In genomic region chr8:89872768-89873167, GRCm38 (mm10) we compare ENCODE assay signal across 23 mouse cellular contexts.
DNase-seq lines count a peak whose midpoint lies in the region; ATAC-seq lines count a peak whose summit lies in the region.
"Had no signal": no experiment of that assay in that cellular context is flagged by ENCODE, and none has a peak within 500 bp of the region (broad histone marks: within the 10 kb centered on the region; RNA-seq: fewer than 3 reads in every experiment).

No protein-coding gene starts in this region.

- WGBS in forebrain, embryonic 14.5 days, result 39% methylated on average over 5 of the region's 5 CpGs
- WGBS in forebrain, embryonic 10.5 days, result 79% methylated on average over 5 of the region's 5 CpGs

- H3K36me3 ChIP-seq in forebrain, embryonic 14.5 days (ENCODE audit: control insufficient read depth, insufficient read depth, low read length), result no peaks in the 10 kb centered on the region
- H3K36me3 ChIP-seq in forebrain, embryonic 10.5 days (replicated peaks), result no peaks in the 10 kb centered on the region
- H3K36me3 ChIP-seq: embryonic facial prominence, embryonic 13.5 days; heart, embryonic 12.5 days; limb, embryonic 13.5 days; neural tube, embryonic 12.5 days had no signal

- peaks cover 9% of the 10 kb centered on the region for H3K4me1 ChIP-seq in forebrain, embryonic 14.5 days (ENCODE audit: control insufficient read depth, insufficient read depth, low read length)
- H3K4me1 ChIP-seq in forebrain, embryonic 10.5 days, result peaks cover 5% of the 10 kb centered on the region
- H3K4me1 ChIP-seq: embryonic facial prominence, embryonic 13.5 days; heart, embryonic 12.5 days; limb, embryonic 13.5 days had no signal

- peak; percentile 26; the same call in 1 of the 2 replicates for ATAC-seq in forebrain, embryonic 14.5 days
- ATAC-seq: inflammation-experienced regulatory T-cells, adult 6 months had no signal

- H3K27ac ChIP-seq in forebrain, embryonic 14.5 days (ENCODE audit: low read depth, low read length), result no peak overlapping the region
- H3K27ac ChIP-seq in forebrain, embryonic 10.5 days, result no peak overlapping the region
- H3K27ac ChIP-seq: embryonic facial prominence, embryonic 13.5 days; gastrocnemius, adult 2 months; limb, embryonic 13.5 days; liver, embryonic 14.5 days; neural tube, embryonic 12.5 days; stomach, postnatal 0 days had no signal

- no peaks in the 10 kb centered on the region for H3K9me3 ChIP-seq in forebrain, embryonic 14.5 days (replicated peaks; ENCODE audit: control insufficient read depth, low read length)
- H3K9me3 ChIP-seq in forebrain, embryonic 10.5 days, result no peaks in the 10 kb centered on the region
- H3K9me3 ChIP-seq: embryonic facial prominence, embryonic 13.5 days; heart, embryonic 12.5 days; limb, embryonic 13.5 days; neural tube, embryonic 12.5 days had no signal

- H3K9ac ChIP-seq in forebrain, embryonic 14.5 days (ENCODE audit: low read length), result no peak overlapping the region
- H3K9ac ChIP-seq: embryonic facial prominence, embryonic 13.5 days; heart, embryonic 12.5 days; limb, embryonic 13.5 days; liver, embryonic 14.5 days; neural tube, embryonic 12.5 days had no signal

- no peak overlapping the region for H3K4me3 ChIP-seq in forebrain, embryonic 14.5 days (ENCODE audit: low read depth, low read length)
- no peak overlapping the region for H3K4me3 ChIP-seq in forebrain, embryonic 10.5 days
- H3K4me3 ChIP-seq: embryonic facial prominence, embryonic 13.5 days; gastrocnemius, adult 2 months; heart, embryonic 12.5 days; limb, embryonic 13.5 days; neural tube, embryonic 12.5 days had no signal

- DNase-seq in forebrain, embryonic 14.5 days (ENCODE audit: low spot score), result peak; percentile 64
- DNase-seq in forebrain, embryonic 10.5 days (ENCODE audit: extremely low spot score, low spot score), result no peak
- peak; percentile 13 to 20 for DNase-seq in left cerebral cortex, adult 18-20 months (ENCODE audit: low spot score in 2 of 2)
- DNase-seq in left cerebral cortex, adult 11 months (ENCODE audit: low spot score), result no peak
- peak; percentile 41 to 72 for DNase-seq in right cerebral cortex, postnatal 10 days (ENCODE audit: low spot score in 2 of 2)
- no peak for DNase-seq in right cerebral cortex, postnatal 14 days
- peak; percentile 10 for DNase-seq in right cerebral cortex, postnatal 25 days
- DNase-seq in spleen, postnatal 14 days (ENCODE audit: low spot score in 2 of 2), result no peak
- DNase-seq: adrenal gland, adult 8-10 months; cerebellum, adult 11-12 months; cerebellum, postnatal 36 days; gastrocnemius, adult 2 months; heart, postnatal 4 days; kidney, adult 9 months; kidney, postnatal 4 days; thymus, postnatal 14 days had no signal

- no peaks in the 10 kb centered on the region for H3K27me3 ChIP-seq in forebrain, embryonic 14.5 days (replicated peaks; ENCODE audit: control insufficient read depth, insufficient read depth, low read length)
- no peaks in the 10 kb centered on the region for H3K27me3 ChIP-seq in forebrain, embryonic 10.5 days (ENCODE audit: poor library complexity, severe bottlenecking)
- H3K27me3 ChIP-seq: embryonic facial prominence, embryonic 13.5 days; heart, embryonic 12.5 days; limb, embryonic 13.5 days; neural tube, embryonic 12.5 days had no signal

- no peak overlapping the region for H3K4me2 ChIP-seq in forebrain, embryonic 14.5 days (ENCODE audit: low read length)
- H3K4me2 ChIP-seq: embryonic facial prominence, embryonic 13.5 days; heart, embryonic 12.5 days; limb, embryonic 13.5 days; neural tube, embryonic 12.5 days had no signal

Comparison
In these comparisons a context has a peak if more than half of its experiments do, and no peak if none do; other contexts are left out.
1. DNase-seq: peak in forebrain, embryonic 14.5 days (single experiment), left cerebral cortex, adult 18-20 months (2 of 2), right cerebral cortex, postnatal 10 days (2 of 2) and right cerebral cortex, postnatal 25 days (single experiment); none in forebrain, embryonic 10.5 days (single experiment), left cerebral cortex, adult 11 months (single experiment), right cerebral cortex, postnatal 14 days (single experiment) and spleen, postnatal 14 days (0 of 2).